In genomic region chr9:38874880-38875279, GRCm38 (mm10) we compare ENCODE assay signal across 40 mouse cellular contexts. TPM values are rescaled to one million over a fixed set of nuclear protein-coding genes. Genes with fewer than 3 reads are reported as not detected.
"Had no signal": no experiment of that assay in that cellular context is flagged by ENCODE, and none has a peak within 500 bp of the region (broad histone marks: within the 10 kb centered on the region; RNA-seq: fewer than 3 reads in every experiment).

No protein-coding gene starts in this region.

RNA-seq across cellular contexts. Expression of gene Olfr926, which starts 2.0 kb away (rescaled TPM):
- total RNA-seq: heart, postnatal 10 days; heart, postnatal 14 days; heart, postnatal 25 days; heart, postnatal 36 days; heart, postnatal 4 days; hematopoietic stem cell, adult 5-6 weeks; hindbrain, postnatal 0 days; layer of hippocampus, adult 18-20 months; layer of hippocampus, adult 2 months; layer of hippocampus, adult 8-10 months; layer of hippocampus, postnatal 10 days; layer of hippocampus, postnatal 14 days; layer of hippocampus, postnatal 25 days; layer of hippocampus, postnatal 36 days; left cerebral cortex, adult 18-20 months; left cerebral cortex, adult 2 months; left cerebral cortex, adult 8-10 months; left cerebral cortex, postnatal 10 days had no signal
- polyA plus RNA-seq: heart, embryonic 14.5 days; heart, embryonic 15.5 days; heart, embryonic 16.5 days; heart, postnatal 0 days; hindbrain, embryonic 10.5 days; hindbrain, embryonic 11.5 days; hindbrain, embryonic 12.5 days; hindbrain, embryonic 13.5 days; hindbrain, embryonic 14.5 days; hindbrain, embryonic 15.5 days; hindbrain, embryonic 16.5 days; hindbrain, postnatal 0 days; inflammation-experienced regulatory T-cells, adult 6 months; intestine, embryonic 14.5 days; intestine, embryonic 15.5 days; intestine, embryonic 16.5 days; intestine, postnatal 0 days; kidney, adult 2 months; kidney, embryonic 14.5 days; kidney, embryonic 15.5 days; kidney, embryonic 16.5 days; kidney, postnatal 0 days; large intestine, adult 2 months had no signal

RNA-seq across cellular contexts. Expression of gene Olfr26, which starts 20.0 kb away (rescaled TPM):
- total RNA-seq: heart, postnatal 10 days; heart, postnatal 14 days; heart, postnatal 25 days; heart, postnatal 36 days; heart, postnatal 4 days; hematopoietic stem cell, adult 5-6 weeks; hindbrain, postnatal 0 days; layer of hippocampus, adult 18-20 months; layer of hippocampus, adult 2 months; layer of hippocampus, adult 8-10 months; layer of hippocampus, postnatal 10 days; layer of hippocampus, postnatal 14 days; layer of hippocampus, postnatal 25 days; layer of hippocampus, postnatal 36 days; left cerebral cortex, adult 18-20 months; left cerebral cortex, adult 2 months; left cerebral cortex, adult 8-10 months; left cerebral cortex, postnatal 10 days had no signal
- polyA plus RNA-seq: heart, embryonic 14.5 days; heart, embryonic 15.5 days; heart, embryonic 16.5 days; heart, postnatal 0 days; hindbrain, embryonic 10.5 days; hindbrain, embryonic 11.5 days; hindbrain, embryonic 12.5 days; hindbrain, embryonic 13.5 days; hindbrain, embryonic 14.5 days; hindbrain, embryonic 15.5 days; hindbrain, embryonic 16.5 days; hindbrain, postnatal 0 days; inflammation-experienced regulatory T-cells, adult 6 months; intestine, embryonic 14.5 days; intestine, embryonic 15.5 days; intestine, embryonic 16.5 days; intestine, postnatal 0 days; kidney, adult 2 months; kidney, embryonic 14.5 days; kidney, embryonic 15.5 days; kidney, embryonic 16.5 days; kidney, postnatal 0 days; large intestine, adult 2 months had no signal

RNA-seq across cellular contexts. Expression of gene Olfr924, which starts 30.6 kb away (rescaled TPM):
- total RNA-seq: heart, postnatal 10 days; heart, postnatal 14 days; heart, postnatal 25 days; heart, postnatal 36 days; heart, postnatal 4 days; hematopoietic stem cell, adult 5-6 weeks; hindbrain, postnatal 0 days; layer of hippocampus, adult 18-20 months; layer of hippocampus, adult 2 months; layer of hippocampus, adult 8-10 months; layer of hippocampus, postnatal 10 days; layer of hippocampus, postnatal 14 days; layer of hippocampus, postnatal 25 days; layer of hippocampus, postnatal 36 days; left cerebral cortex, adult 18-20 months; left cerebral cortex, adult 2 months; left cerebral cortex, adult 8-10 months; left cerebral cortex, postnatal 10 days had no signal
- polyA plus RNA-seq: heart, embryonic 14.5 days; heart, embryonic 15.5 days; heart, embryonic 16.5 days; heart, postnatal 0 days; hindbrain, embryonic 10.5 days; hindbrain, embryonic 11.5 days; hindbrain, embryonic 12.5 days; hindbrain, embryonic 13.5 days; hindbrain, embryonic 14.5 days; hindbrain, embryonic 15.5 days; hindbrain, embryonic 16.5 days; hindbrain, postnatal 0 days; inflammation-experienced regulatory T-cells, adult 6 months; intestine, embryonic 14.5 days; intestine, embryonic 15.5 days; intestine, embryonic 16.5 days; intestine, postnatal 0 days; kidney, adult 2 months; kidney, embryonic 14.5 days; kidney, embryonic 15.5 days; kidney, embryonic 16.5 days; kidney, postnatal 0 days; large intestine, adult 2 months had no signal

RNA-seq across cellular contexts. Expression of gene Olfr923, which starts 48.5 kb away (rescaled TPM):
- total RNA-seq: heart, postnatal 10 days; heart, postnatal 14 days; heart, postnatal 25 days; heart, postnatal 36 days; heart, postnatal 4 days; hematopoietic stem cell, adult 5-6 weeks; hindbrain, postnatal 0 days; layer of hippocampus, adult 18-20 months; layer of hippocampus, adult 2 months; layer of hippocampus, adult 8-10 months; layer of hippocampus, postnatal 10 days; layer of hippocampus, postnatal 14 days; layer of hippocampus, postnatal 25 days; layer of hippocampus, postnatal 36 days; left cerebral cortex, adult 18-20 months; left cerebral cortex, adult 2 months; left cerebral cortex, adult 8-10 months; left cerebral cortex, postnatal 10 days had no signal
- polyA plus RNA-seq: heart, embryonic 14.5 days; heart, embryonic 15.5 days; heart, embryonic 16.5 days; heart, postnatal 0 days; hindbrain, embryonic 10.5 days; hindbrain, embryonic 11.5 days; hindbrain, embryonic 12.5 days; hindbrain, embryonic 13.5 days; hindbrain, embryonic 14.5 days; hindbrain, embryonic 15.5 days; hindbrain, embryonic 16.5 days; hindbrain, postnatal 0 days; intestine, embryonic 14.5 days; intestine, embryonic 15.5 days; intestine, embryonic 16.5 days; intestine, postnatal 0 days; kidney, adult 2 months; kidney, embryonic 14.5 days; kidney, embryonic 15.5 days; kidney, embryonic 16.5 days; kidney, postnatal 0 days; large intestine, adult 2 months had no signal

RNA-seq across cellular contexts. Expression of gene Olfr930, which starts 54.7 kb away (rescaled TPM):
- total RNA-seq: heart, postnatal 10 days; heart, postnatal 14 days; heart, postnatal 25 days; heart, postnatal 36 days; heart, postnatal 4 days; hematopoietic stem cell, adult 5-6 weeks; hindbrain, postnatal 0 days; layer of hippocampus, adult 18-20 months; layer of hippocampus, adult 2 months; layer of hippocampus, adult 8-10 months; layer of hippocampus, postnatal 10 days; layer of hippocampus, postnatal 14 days; layer of hippocampus, postnatal 25 days; layer of hippocampus, postnatal 36 days; left cerebral cortex, adult 18-20 months; left cerebral cortex, adult 2 months; left cerebral cortex, adult 8-10 months; left cerebral cortex, postnatal 10 days had no signal
- polyA plus RNA-seq: heart, embryonic 14.5 days; heart, embryonic 15.5 days; heart, embryonic 16.5 days; heart, postnatal 0 days; hindbrain, embryonic 10.5 days; hindbrain, embryonic 11.5 days; hindbrain, embryonic 12.5 days; hindbrain, embryonic 13.5 days; hindbrain, embryonic 14.5 days; hindbrain, embryonic 15.5 days; hindbrain, embryonic 16.5 days; hindbrain, postnatal 0 days; inflammation-experienced regulatory T-cells, adult 6 months; intestine, embryonic 14.5 days; intestine, embryonic 15.5 days; intestine, embryonic 16.5 days; intestine, postnatal 0 days; kidney, adult 2 months; kidney, embryonic 14.5 days; kidney, embryonic 15.5 days; kidney, embryonic 16.5 days; kidney, postnatal 0 days; large intestine, adult 2 months had no signal
